Mouse (Mus musculus): ENCODE data around the gene Aff1.

DNA sequence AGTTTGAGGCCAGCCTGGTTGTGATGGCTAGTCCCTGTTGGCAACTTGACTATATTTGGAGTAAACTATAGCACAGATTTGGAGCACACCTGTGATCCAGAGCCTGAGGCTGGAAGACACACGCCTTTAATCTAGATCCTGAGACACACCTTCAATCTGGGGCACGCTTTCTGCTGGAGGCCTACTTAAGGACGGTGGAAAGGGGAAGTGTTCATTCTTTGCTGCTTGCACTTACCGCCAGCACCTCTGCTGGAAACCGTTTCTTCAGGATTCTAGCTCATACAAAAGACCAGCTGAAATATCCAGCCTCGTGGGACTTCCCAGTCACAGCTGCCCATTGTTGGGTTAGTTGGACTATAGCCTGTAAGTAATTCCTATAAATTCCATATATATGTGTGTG, 10.4 kb downstream of the Aff1 start:
- TF ChIP-seq CTCF (IDR thresholded peaks at IDR 0.05; ENCODE audit: low read depth) (no peak), EP300 (IDR thresholded peaks at IDR 0.05; ENCODE audit: low read depth) (no peak)
